Mouse (Mus musculus) kidney, embryonic 15.5 days (tissue): ENCODE measurements around the gene Chd4. TPM values are rescaled to one million over a fixed set of nuclear protein-coding genes. Genes with fewer than 3 reads are reported as not detected.

ENCODE experiments used
- ATAC-seq: fragments of 200-750 bp; cut with Nextera tagmentation; replicated peaks from 2 replicates; pipeline ENCODE4 v1.8.0; 2017; ENCODE audit warnings: moderate TSS enrichment; ENCODE audit not compliant: low FRiP score
- H3K27ac ChIP-seq: fragments of 300-500 bp; sonication (generic); 2 replicates; pipeline ENCODE4 v1.5.1; 2015; ENCODE audit warnings: mild to moderate bottlenecking, inconsistent platforms
- H3K27me3 ChIP-seq: fragments of 300-500 bp; sonication (generic); 2 replicates; pipeline ENCODE4 v1.6.1; 2015; ENCODE audit warnings: inconsistent platforms
- H3K36me3 ChIP-seq: fragments of 300-500 bp; sonication (generic); 2 replicates; pipeline ENCODE4 v1.6.1; 2015; ENCODE audit warnings: inconsistent platforms
- H3K4me1 ChIP-seq: fragments of 300-500 bp; sonication (generic); 2 replicates; pipeline ENCODE4 v1.6.1; 2015; ENCODE audit warnings: inconsistent platforms
- H3K4me2 ChIP-seq: fragments of 300-500 bp; sonication (generic); 2 replicates; pipeline ENCODE4 v1.6.1; 2015; ENCODE audit warnings: moderate library complexity, mild to moderate bottlenecking, inconsistent platforms
- H3K4me3 ChIP-seq: fragments of 300-500 bp; sonication (generic); replicated peaks from 2 replicates; pipeline ENCODE4 v1.5.1; 2015; ENCODE audit warnings: mild to moderate bottlenecking, inconsistent platforms
- H3K9ac ChIP-seq: fragments of 300-500 bp; sonication (generic); 2 replicates; pipeline ENCODE4 v1.6.1; 2015; ENCODE audit warnings: mild to moderate bottlenecking, inconsistent platforms
- H3K9me3 ChIP-seq: fragments of 300-500 bp; sonication (generic); replicated peaks from 2 replicates; pipeline ENCODE4 v1.6.1; 2016; ENCODE audit warnings: inconsistent platforms
- WGBS: fragments of 180-500 bp; shearing (Covaris S2); methylation state at CpG from one replicate; pipeline ENCODE4 v1.1.7; 2015; ENCODE audit warnings: mixed read lengths; 5-methylcytosine and 5-hydroxymethylcytosine counted together
- polyA plus RNA-seq: library from polyadenylated mRNA; unstranded; fragments of >200 nt; fragmentation: Nextera tagmentation; extraction: Ambion mirVana; gene quantifications from 2 replicates; pipeline ENCODE4 v1.2.1, GENCODE M21; 2015

Gene Chd4
- polyA plus RNA-seq, 1 experiment from 2014 or later = 99.2 TPM

GRCm38 (mm10) chr6:125096597-125097345 is 990 bp downstream of the Chd4 start:
- Histone ChIP-seq H3K4me2 (peak overlapping the region; percentile 87), H3K4me3 (peak overlapping the region; percentile 97), H3K9ac (peak overlapping the region; percentile 85), H3K36me3 (peaks cover 38% of the 10 kb centered on the region), H3K27ac (peak overlapping the region; percentile 99), H3K27me3 (no peaks in the 10 kb centered on the region), H3K4me1 (peaks cover 54% of the 10 kb centered on the region), H3K9me3 (no peaks in the 10 kb centered on the region)
- WGBS = under 1% methylated on average over 43 of the region's 44 CpGs
- ATAC-seq = peak; percentile 65

DNA sequence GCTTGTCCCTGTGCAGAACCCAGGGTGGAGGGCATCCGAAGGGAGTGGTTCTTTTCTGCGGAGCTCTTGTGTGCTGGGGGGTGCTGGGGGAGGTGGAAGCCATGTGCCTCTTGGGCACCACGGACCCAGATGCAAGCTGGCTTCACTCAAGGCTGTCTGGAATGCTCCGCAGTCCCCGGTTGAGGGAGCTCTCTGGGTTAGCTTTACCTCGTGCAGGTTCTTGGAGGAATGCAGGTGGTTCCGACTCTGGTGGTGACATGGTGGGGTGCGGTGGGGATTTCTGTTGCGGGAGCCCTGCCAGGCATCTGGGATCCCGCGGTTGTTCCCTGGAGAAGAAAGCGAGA is 1.5 kb downstream of the Chd4 start:
- peak overlapping the region; percentile 87 for H3K4me2 ChIP-seq
- ATAC-seq = peak; percentile 19
- under 1% methylated on average over 12 of the region's 12 CpGs for WGBS
- H3K36me3 ChIP-seq = peaks cover 44% of the 10 kb centered on the region
- H3K9me3 ChIP-seq = no peaks in the 10 kb centered on the region
- H3K9ac ChIP-seq = peak overlapping the region; percentile 85
- no peaks in the 10 kb centered on the region for H3K27me3 ChIP-seq
- H3K27ac ChIP-seq = peak overlapping the region; percentile 99
- H3K4me3 ChIP-seq = peak overlapping the region; percentile 97
- peaks cover 54% of the 10 kb centered on the region for H3K4me1 ChIP-seq

DNA sequence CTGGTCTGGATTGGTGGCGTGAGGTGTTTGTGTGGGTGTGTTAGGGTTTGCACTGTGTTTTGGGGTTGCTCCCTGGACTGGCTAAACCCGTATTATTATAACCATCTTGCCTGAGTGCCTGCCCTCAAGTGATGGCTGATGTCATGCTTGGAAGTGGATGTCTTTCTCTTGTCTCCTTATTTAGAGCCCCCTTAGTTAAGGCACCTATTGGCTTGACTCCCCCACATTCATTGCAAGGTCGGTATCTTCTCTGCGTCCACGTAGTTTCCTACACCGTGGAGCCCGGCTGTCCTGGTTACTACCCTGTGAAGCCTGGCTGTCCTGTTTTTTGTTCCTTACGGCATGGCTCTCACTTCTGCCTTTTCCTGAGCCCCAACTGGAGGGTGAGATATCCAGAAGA is 2.2 kb downstream of the Chd4 start:
- no peak for ATAC-seq
- H3K4me1 ChIP-seq = peaks cover 54% of the 10 kb centered on the region
- 17% methylated on average over 8 of the region's 8 CpGs for WGBS
- H3K27me3 ChIP-seq = no peaks in the 10 kb centered on the region
- H3K4me2 ChIP-seq = peak overlapping the region; percentile 87
- peaks cover 50% of the 10 kb centered on the region for H3K36me3 ChIP-seq
- H3K9me3 ChIP-seq = no peaks in the 10 kb centered on the region
- H3K4me3 ChIP-seq = peak overlapping the region; percentile 97
- H3K27ac ChIP-seq = peak overlapping the region; percentile 99
- H3K9ac ChIP-seq = peak overlapping the region; percentile 85

- no peak for ATAC-seq
- peaks cover 56% of the 10 kb centered on the region for H3K36me3 ChIP-seq
- peak overlapping the region; percentile 85; the same call in 1 of the 2 replicates for H3K9ac ChIP-seq
- H3K9me3 ChIP-seq = no peaks in the 10 kb centered on the region
- H3K4me3 ChIP-seq = peak overlapping the region; percentile 97
- WGBS = 40% methylated on average over 3 of the region's 3 CpGs
- H3K27ac ChIP-seq = 0 out of 2 replicates have a peak overlapping the region, but pooled peaks have one; percentile 70
- H3K4me2 ChIP-seq = peak overlapping the region; percentile 87
- H3K4me1 ChIP-seq = peaks cover 54% of the 10 kb centered on the region
- no peaks in the 10 kb centered on the region for H3K27me3 ChIP-seq
Measured at GRCm38 (mm10) chr6:125098513-125098912, 2.7 kb downstream of the Chd4 start.

- Histone ChIP-seq H3K27ac (peak overlapping the region; percentile 70), H3K4me3 (peak overlapping the region; percentile 97), H3K36me3 (peaks cover 65% of the 10 kb centered on the region), H3K9ac (peak overlapping the region; percentile 85; the same call in 1 of the 2 replicates), H3K4me1 (peaks cover 54% of the 10 kb centered on the region), H3K27me3 (no peaks in the 10 kb centered on the region), H3K4me2 (peak overlapping the region; percentile 87), H3K9me3 (no peaks in the 10 kb centered on the region)
- 38% methylated on average over 5 of the region's 5 CpGs for WGBS
- ATAC-seq = no peak
Measured at GRCm38 (mm10) chr6:125099421-125099971, 3.7 kb downstream of the Chd4 start.

DNA sequence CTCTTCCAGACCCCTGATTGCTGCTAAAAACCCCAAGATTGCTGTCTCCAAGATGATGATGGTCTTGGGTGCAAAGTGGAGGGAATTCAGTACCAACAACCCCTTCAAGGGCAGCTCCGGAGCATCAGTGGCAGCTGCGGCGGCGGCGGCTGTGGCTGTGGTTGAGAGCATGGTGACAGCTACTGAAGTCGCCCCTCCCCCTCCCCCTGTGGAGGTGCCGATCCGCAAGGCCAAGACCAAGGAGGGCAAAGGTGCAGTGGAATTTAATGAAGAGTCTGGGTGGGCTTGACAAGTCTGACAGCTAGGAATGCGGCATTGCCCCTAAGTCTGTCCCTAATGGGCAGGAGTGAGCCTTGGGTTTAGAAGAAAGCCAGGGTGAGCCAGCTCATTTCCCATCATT is 5.7 kb downstream of the Chd4 start:
- H3K27me3 ChIP-seq = no peaks in the 10 kb centered on the region
- no peak for ATAC-seq
- no peak overlapping the region for H3K27ac ChIP-seq
- H3K4me3 ChIP-seq = no peak overlapping the region
- H3K36me3 ChIP-seq = peaks cover 85% of the 10 kb centered on the region
- no peak overlapping the region for H3K4me2 ChIP-seq
- H3K4me1 ChIP-seq = peaks cover 40% of the 10 kb centered on the region
- WGBS = 78% methylated on average over 9 of the region's 9 CpGs
- H3K9ac ChIP-seq = no peak overlapping the region
- no peaks in the 10 kb centered on the region for H3K9me3 ChIP-seq

- no peak overlapping the region for H3K4me3 ChIP-seq
- WGBS = 88% methylated on average over 4 of the region's 4 CpGs
- no peaks in the 10 kb centered on the region for H3K9me3 ChIP-seq
- H3K4me1 ChIP-seq = peaks cover 22% of the 10 kb centered on the region
- H3K27ac ChIP-seq = no peak overlapping the region
- H3K36me3 ChIP-seq = peaks cover 100% of the 10 kb centered on the region
- H3K27me3 ChIP-seq = no peaks in the 10 kb centered on the region
- no peak overlapping the region for H3K4me2 ChIP-seq
- no peak overlapping the region for H3K9ac ChIP-seq
- no peak; the same call in 1 of the 2 replicates for ATAC-seq
Measured at GRCm38 (mm10) chr6:125104223-125104622, 8.4 kb downstream of the Chd4 start.

DNA sequence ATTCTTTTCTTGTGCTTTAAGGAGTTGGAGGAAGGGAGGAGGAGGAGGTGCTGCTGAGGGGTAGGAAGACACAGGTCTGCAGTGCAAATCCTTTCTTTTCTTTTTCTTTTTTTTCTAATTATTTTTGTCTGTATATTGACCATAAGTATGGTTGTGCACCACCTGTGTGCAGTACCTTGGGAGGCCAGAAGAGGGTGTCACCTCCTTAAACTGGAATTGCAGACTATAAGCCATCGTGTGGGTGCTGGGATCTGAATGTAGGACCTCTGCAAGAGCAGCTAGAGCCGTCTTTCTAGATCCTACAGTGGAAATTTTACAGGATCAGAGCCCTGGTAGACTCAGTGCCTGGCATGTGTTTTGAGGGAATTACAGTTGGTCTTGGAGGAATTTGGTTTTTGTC is 11.9 kb downstream of the Chd4 start:
- no peak overlapping the region for H3K4me3 ChIP-seq
- 96% methylated on average over 2 of the region's 2 CpGs for WGBS
- ATAC-seq = no peak

DNA sequence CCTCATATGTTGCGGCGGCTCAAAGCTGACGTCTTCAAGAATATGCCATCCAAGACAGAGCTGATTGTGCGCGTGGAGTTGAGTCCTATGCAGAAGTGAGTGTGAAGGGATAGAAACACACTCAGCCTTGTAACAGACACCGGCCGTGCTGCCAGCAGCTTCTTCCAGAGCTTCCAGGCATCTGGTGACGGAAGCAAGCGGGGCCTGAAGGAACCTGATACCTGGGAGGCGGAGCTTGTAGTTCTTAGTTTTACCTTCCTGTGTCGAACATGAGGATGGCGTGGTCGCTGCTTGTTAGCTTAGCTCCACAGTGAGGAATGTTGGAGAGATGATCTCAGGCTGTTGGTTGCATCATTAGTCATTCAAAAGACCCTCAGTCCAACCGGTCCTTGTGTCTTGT is 13.6 kb downstream of the Chd4 start:
- ATAC-seq = no peak
- peaks cover 100% of the 10 kb centered on the region for H3K36me3 ChIP-seq

More for the DNA sequence above, 11.9 kb downstream of the Chd4 start:
- Histone ChIP-seq H3K4me2 (no peak overlapping the region), H3K27ac (no peak overlapping the region), H3K36me3 (peaks cover 100% of the 10 kb centered on the region), H3K9me3 (no peaks in the 10 kb centered on the region), H3K9ac (no peak overlapping the region), H3K4me1 (no peaks in the 10 kb centered on the region), H3K27me3 (no peaks in the 10 kb centered on the region)

GRCm38 (mm10) chr6:125110927-125111326 is 15.1 kb downstream of the Chd4 start:
- Histone ChIP-seq H3K9ac (no peak overlapping the region), H3K4me1 (no peaks in the 10 kb centered on the region), H3K36me3 (peaks cover 98% of the 10 kb centered on the region), H3K27ac (no peak overlapping the region), H3K9me3 (no peaks in the 10 kb centered on the region), H3K4me3 (no peak overlapping the region), H3K27me3 (no peaks in the 10 kb centered on the region), H3K4me2 (no peak overlapping the region)
- ATAC-seq = no peak
- 92% methylated on average over 7 of the region's 7 CpGs for WGBS

More for the DNA sequence above, 13.6 kb downstream of the Chd4 start:
- Histone ChIP-seq H3K27ac (no peak overlapping the region), H3K9me3 (no peaks in the 10 kb centered on the region), H3K4me2 (no peak overlapping the region), H3K9ac (no peak overlapping the region), H3K4me3 (no peak overlapping the region), H3K4me1 (no peaks in the 10 kb centered on the region), H3K27me3 (no peaks in the 10 kb centered on the region)
- WGBS = 66% methylated on average over 14 of the region's 14 CpGs

DNA sequence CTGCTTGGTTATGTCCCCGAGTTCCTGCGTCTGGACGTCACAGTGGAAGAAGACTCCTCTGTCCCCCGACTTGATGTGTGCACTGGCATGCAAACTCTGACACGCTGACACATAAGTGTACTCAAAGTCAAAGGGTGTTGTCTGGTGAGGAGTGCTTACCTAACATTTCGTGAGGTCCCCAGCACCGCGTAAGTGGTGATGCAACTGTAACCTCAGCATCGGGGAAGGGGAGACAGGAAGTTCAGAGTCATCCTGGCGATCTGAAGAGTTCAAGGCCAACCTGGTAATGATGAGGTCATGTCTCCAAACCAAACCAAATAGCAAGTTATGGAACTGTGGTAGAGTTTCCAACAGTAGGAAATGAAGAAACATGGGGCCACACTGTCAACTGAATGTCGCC is 16.8 kb downstream of the Chd4 start:
- Histone ChIP-seq H3K4me1 (no peaks in the 10 kb centered on the region), H3K9ac (no peak overlapping the region), H3K27me3 (no peaks in the 10 kb centered on the region), H3K9me3 (no peaks in the 10 kb centered on the region), H3K27ac (no peak overlapping the region), H3K4me3 (no peak overlapping the region), H3K4me2 (no peak overlapping the region), H3K36me3 (peaks cover 98% of the 10 kb centered on the region)
- no peak for ATAC-seq
- WGBS = 93% methylated on average over 11 of the region's 11 CpGs

- ATAC-seq = no peak
Measured at GRCm38 (mm10) chr6:125119387-125119786, 23.6 kb downstream of the Chd4 start.

More at GRCm38 (mm10) chr6:125119387-125119786, 23.6 kb downstream of the Chd4 start:
- H3K36me3 ChIP-seq = peaks cover 98% of the 10 kb centered on the region
- H3K4me2 ChIP-seq = no peak overlapping the region
- no peak overlapping the region for H3K9ac ChIP-seq
- no peak overlapping the region for H3K4me3 ChIP-seq
- no peaks in the 10 kb centered on the region for H3K27me3 ChIP-seq
- H3K27ac ChIP-seq = no peak overlapping the region
- H3K4me1 ChIP-seq = no peaks in the 10 kb centered on the region
- no peaks in the 10 kb centered on the region for H3K9me3 ChIP-seq
- 95% methylated on average over 8 of the region's 8 CpGs for WGBS
